Mouse (Mus musculus) midbrain, embryonic 15.5 days (tissue): ENCODE data around the gene Rnf186. TPM values are rescaled to one million over a fixed set of nuclear protein-coding genes. Genes with fewer than 3 reads are reported as not detected.

Experiments
- ATAC-seq: fragments of 200-750 bp; cut with Nextera tagmentation; replicated peaks from 2 replicates; pipeline ENCODE4 v1.8.0; 2017; ENCODE audit warnings: moderate TSS enrichment
- H3K27ac ChIP-seq: fragments of 300-500 bp; sonication (generic); 2 replicates; pipeline ENCODE4 v1.5.1; 2015; ENCODE audit warnings: mild to moderate bottlenecking, inconsistent platforms
- H3K27me3 ChIP-seq: fragments of 300-500 bp; sonication (generic); replicated peaks from 2 replicates; pipeline ENCODE4 v1.6.1; 2015; ENCODE audit warnings: inconsistent platforms
- H3K36me3 ChIP-seq: fragments of 300-500 bp; sonication (generic); replicated peaks from 2 replicates; pipeline ENCODE4 v1.6.1; 2015; ENCODE audit warnings: inconsistent platforms
- H3K4me1 ChIP-seq: fragments of 300-500 bp; sonication (generic); 2 replicates; pipeline ENCODE4 v1.6.1; 2015; ENCODE audit warnings: inconsistent platforms
- H3K4me2 ChIP-seq: fragments of 300-500 bp; sonication (generic); 2 replicates; pipeline ENCODE4 v1.6.1; 2015; ENCODE audit warnings: inconsistent platforms, mild to moderate bottlenecking, moderate library complexity
- H3K4me3 ChIP-seq: fragments of 300-500 bp; sonication (generic); 2 replicates; pipeline ENCODE4 v1.5.1; 2015; ENCODE audit warnings: mild to moderate bottlenecking, inconsistent platforms
- H3K9ac ChIP-seq: fragments of 300-500 bp; sonication (generic); 2 replicates; pipeline ENCODE4 v1.6.1; 2015; ENCODE audit warnings: mild to moderate bottlenecking, inconsistent platforms
- H3K9me3 ChIP-seq: fragments of 300-500 bp; sonication (generic); 2 replicates; pipeline ENCODE4 v1.6.1; 2016; ENCODE audit warnings: inconsistent platforms
- WGBS: fragments of 180-500 bp; shearing (Covaris S2); methylation state at CpG from one replicate; pipeline ENCODE4 v1.1.7; 2015; ENCODE audit warnings: mixed read lengths; 5-methylcytosine and 5-hydroxymethylcytosine counted together
- polyA plus RNA-seq: library from polyadenylated mRNA; unstranded; fragments of >200 nt; fragmentation: Nextera tagmentation; extraction: Ambion mirVana; gene quantifications from 2 replicates; pipeline ENCODE4 v1.2.1, GENCODE M21; 2015

The Rnf186 gene
- polyA plus RNA-seq = 0.58 TPM in 1 of 2 replicates, not detected in the other

DNA sequence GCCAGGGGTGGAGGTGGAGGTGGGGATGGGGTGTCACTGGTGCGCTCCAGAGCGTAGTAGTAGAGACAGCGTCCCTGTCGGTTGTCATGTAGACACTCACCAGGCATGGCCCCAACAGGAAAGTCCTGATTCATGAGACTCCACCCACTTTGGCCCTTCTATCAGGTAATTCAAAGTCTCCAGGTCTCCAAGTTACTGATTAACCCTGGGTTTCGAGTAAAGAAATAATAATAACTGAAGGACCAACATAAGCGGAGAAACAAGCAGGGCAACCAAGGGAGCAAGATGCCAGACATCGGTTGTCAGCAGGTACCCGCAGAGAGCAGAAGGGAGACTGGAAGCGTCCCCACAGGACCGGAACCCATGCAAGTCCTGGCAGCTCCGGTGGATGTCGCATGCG, at the start of gene Rnf186:
Rnf186 (plus strand) TSS at position 247 of the 400 bp plus-strand sequence.
- no peak for ATAC-seq

DNA sequence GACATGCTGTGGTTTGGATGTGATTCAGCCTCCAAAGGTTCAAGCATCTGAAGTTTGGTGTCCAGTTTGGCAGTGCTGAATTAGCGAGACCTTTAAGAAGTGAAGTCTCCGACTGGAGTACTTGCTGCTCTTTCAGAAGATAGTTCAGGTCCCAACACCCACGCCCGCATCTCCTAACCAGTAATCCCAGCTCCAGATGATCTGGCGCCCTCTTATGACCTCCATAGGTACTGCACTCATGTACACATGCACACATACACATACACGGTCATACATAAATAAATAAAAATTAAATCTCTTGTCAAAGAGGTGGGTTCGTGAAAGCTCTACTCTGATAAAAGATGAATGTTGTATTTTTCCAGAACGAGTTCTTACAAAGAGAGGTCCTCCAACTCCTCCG, 49.6 kb upstream of the Rnf186 start:
- H3K4me1 ChIP-seq = peaks cover 17% of the 10 kb centered on the region
- H3K27ac ChIP-seq = no peak overlapping the region
- H3K4me3 ChIP-seq = no peak overlapping the region
- H3K4me2 ChIP-seq = no peak overlapping the region
- no peak for ATAC-seq
- WGBS = 84% methylated on average over 9 of the region's 9 CpGs
- H3K9ac ChIP-seq = no peak overlapping the region
- H3K36me3 ChIP-seq = no peaks in the 10 kb centered on the region
- no peaks in the 10 kb centered on the region for H3K9me3 ChIP-seq
- no peaks in the 10 kb centered on the region for H3K27me3 ChIP-seq

More for the DNA sequence above, at the start of gene Rnf186:
- Histone ChIP-seq H3K4me1 (peaks cover under 1% of the 10 kb centered on the region; the same call in 1 of the 2 replicates), H3K36me3 (no peaks in the 10 kb centered on the region), H3K9me3 (no peaks in the 10 kb centered on the region), H3K4me3 (no peak within 1 kb of the TSS), H3K27me3 (no peaks in the 10 kb centered on the region), H3K27ac (no peak within 1 kb of the TSS), H3K4me2 (no peak within 1 kb of the TSS), H3K9ac (no peak within 1 kb of the TSS)
- 92% methylated on average over 13 of the region's 13 CpGs for WGBS

DNA sequence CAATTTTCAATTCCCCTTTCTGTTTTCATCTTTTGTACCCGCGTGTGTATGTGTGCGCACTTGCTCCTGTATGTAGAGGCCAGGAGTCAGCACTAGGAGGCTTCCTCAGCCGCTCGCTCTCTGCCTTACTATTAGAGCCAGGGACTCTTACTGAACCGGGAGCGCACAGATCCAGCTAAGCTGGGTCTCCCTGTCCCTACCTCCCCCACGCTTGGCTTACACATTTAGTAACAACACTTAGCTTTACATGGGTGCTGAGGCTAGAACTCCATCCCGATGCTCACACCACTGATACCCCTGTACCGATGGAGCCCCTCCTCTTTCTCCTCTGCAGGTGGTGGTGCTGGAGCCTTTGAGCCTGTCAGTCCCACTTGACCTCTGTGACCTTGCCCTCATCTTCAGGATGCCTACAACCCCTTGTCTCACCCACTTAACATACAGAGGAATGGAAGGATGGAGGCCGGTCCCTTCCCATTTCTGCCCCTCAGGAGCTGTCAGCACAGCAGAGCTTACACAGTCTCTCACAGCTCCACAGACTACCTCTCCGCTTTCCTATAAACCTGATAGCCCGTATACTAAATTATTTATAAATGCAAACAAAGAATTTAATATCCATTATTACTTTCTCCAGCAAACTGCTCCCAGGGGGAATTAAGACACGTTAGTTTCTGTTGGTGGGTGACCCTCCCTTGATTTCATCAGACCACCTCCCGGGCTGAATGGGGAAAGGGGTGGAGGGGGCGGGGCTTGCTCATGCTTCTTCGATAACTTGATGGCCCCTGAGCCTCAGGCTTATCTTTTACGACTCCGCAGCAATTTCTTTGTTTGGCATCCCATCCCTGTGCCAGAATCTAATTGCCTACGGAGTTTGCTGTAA, 45.4 kb upstream of the Rnf186 start:
- no peaks in the 10 kb centered on the region for H3K36me3 ChIP-seq
- 0 out of 2 replicates have a peak overlapping the region, but pooled peaks have one; percentile 10 for H3K9ac ChIP-seq
- 35% methylated on average over 20 of the region's 20 CpGs for WGBS
- no peaks in the 10 kb centered on the region for H3K9me3 ChIP-seq
- H3K4me3 ChIP-seq = peak overlapping the region; percentile 37
- ATAC-seq = peak; percentile 80
- no peaks in the 10 kb centered on the region for H3K27me3 ChIP-seq
- no peak overlapping the region for H3K27ac ChIP-seq
- peaks cover 9% of the 10 kb centered on the region; the same call in 1 of the 2 replicates for H3K4me1 ChIP-seq
- H3K4me2 ChIP-seq = peak overlapping the region; percentile 55

DNA sequence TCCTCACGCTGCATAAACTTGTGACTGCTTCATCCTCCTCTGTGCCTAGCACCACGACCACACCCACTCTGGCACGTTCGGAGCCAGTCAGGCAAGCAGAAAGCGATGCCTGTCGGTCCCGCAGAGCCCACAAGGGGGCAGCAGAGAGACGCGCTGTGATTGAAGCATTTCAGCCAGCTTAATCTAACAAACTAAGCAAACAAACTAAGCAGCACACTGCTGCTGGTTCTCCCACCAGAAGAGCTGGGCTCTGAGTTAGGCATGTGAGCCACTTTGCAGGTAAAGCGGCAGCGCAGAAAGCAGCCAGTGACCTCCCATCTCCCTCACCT, 44.8 kb upstream of the Rnf186 start:
- H3K27me3 ChIP-seq = no peaks in the 10 kb centered on the region
- H3K4me2 ChIP-seq = peak overlapping the region; percentile 55
- no peaks in the 10 kb centered on the region for H3K9me3 ChIP-seq
- peak; percentile 87 for ATAC-seq
- H3K27ac ChIP-seq = no peak overlapping the region
- no peaks in the 10 kb centered on the region for H3K36me3 ChIP-seq
- H3K9ac ChIP-seq = 0 out of 2 replicates have a peak overlapping the region, but pooled peaks have one; percentile 10
- peaks cover 9% of the 10 kb centered on the region; the same call in 1 of the 2 replicates for H3K4me1 ChIP-seq
- peak overlapping the region; percentile 37 for H3K4me3 ChIP-seq
- 2% methylated on average over 11 of the region's 11 CpGs for WGBS

DNA sequence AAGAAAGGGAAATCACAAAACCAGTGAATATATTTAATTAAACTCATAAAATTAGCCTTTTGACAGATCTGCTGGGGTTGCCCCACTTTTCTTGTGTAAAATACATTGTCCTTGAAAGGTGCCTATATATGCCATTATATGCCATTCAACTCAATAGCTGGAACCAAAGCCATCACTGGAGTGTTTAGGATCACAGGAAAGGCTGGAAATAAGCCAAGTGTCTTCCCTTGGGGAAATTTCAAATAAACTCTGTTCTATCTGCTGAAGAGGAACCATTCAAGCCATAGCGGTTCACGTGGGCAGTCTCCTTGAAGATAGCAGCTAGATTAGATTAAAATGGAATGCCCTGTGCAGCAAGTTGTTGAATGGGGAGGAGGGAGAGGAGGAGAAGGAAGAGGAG, 41.4 kb upstream of the Rnf186 start:
- WGBS = 58% methylated on average over 2 of the region's 2 CpGs
- H3K27me3 ChIP-seq = no peaks in the 10 kb centered on the region
- ATAC-seq = no peak
- H3K9me3 ChIP-seq = no peaks in the 10 kb centered on the region
- H3K27ac ChIP-seq = no peak overlapping the region
- no peak overlapping the region for H3K9ac ChIP-seq
- H3K36me3 ChIP-seq = no peaks in the 10 kb centered on the region
- H3K4me1 ChIP-seq = peaks cover 9% of the 10 kb centered on the region; the same call in 1 of the 2 replicates
- no peak overlapping the region for H3K4me2 ChIP-seq
- no peak overlapping the region for H3K4me3 ChIP-seq

DNA sequence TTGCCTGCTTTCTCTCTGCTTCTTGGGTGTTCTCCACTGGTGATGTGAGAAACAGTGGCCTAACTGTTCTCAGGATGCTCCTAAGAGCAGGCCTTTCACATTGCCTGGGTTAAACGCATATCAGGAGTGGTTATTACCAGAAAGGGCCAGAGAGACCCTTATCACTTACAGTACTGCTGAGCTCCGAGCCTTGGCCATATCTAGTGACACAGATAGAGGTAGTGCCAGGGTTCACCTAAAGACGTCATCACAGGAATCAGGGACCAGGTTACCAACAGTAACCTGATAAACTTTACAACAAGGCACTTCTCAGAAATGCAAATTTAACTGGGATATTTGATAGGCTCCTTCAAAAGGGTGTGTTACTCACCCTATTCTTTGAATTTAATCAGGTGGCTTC, 33.0 kb upstream of the Rnf186 start:
- no peaks in the 10 kb centered on the region for H3K4me1 ChIP-seq
- no peaks in the 10 kb centered on the region for H3K9me3 ChIP-seq
- no peak overlapping the region for H3K4me2 ChIP-seq
- no peak overlapping the region for H3K9ac ChIP-seq
- no peak for ATAC-seq
- no peak overlapping the region for H3K27ac ChIP-seq
- H3K4me3 ChIP-seq = no peak overlapping the region
- WGBS = 80% methylated on average over 3 of the region's 3 CpGs
- H3K36me3 ChIP-seq = no peaks in the 10 kb centered on the region
- no peaks in the 10 kb centered on the region for H3K27me3 ChIP-seq

DNA sequence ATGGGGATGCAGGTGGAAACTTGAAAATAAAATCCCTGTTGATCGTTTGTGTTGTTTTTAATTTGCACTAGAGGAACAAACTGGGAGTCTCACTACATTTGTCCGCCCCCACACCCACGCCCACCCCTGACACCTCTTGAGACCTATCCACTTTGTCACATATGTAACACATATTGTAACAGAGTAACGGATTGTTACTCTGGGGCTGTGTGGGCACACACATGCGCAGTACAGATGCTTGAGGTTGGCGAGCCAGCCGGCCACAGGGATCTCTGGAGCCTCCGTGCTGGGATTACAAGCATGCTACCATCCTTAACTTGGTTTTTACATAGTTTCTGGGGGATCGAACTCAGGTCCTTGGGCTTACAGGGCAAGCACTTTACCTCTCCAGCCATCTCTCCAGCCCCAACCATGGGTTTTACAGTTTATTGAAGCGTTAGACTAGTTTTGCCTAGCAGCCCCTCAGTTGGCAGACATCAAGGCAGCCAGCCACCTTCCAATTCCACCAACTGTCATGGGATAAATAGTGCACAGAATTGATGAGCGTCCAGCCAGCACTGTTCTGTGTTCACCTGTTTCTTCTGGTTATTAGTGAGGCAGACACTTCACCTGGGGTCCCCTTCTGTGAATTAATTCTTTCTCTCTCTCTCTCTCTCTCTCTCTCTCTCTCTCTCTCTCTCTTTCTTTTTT, 32.3 kb upstream of the Rnf186 start:
- Histone ChIP-seq H3K27me3 (no peaks in the 10 kb centered on the region), H3K4me1 (no peaks in the 10 kb centered on the region), H3K9ac (no peak overlapping the region), H3K9me3 (no peaks in the 10 kb centered on the region), H3K27ac (no peak overlapping the region), H3K4me3 (no peak overlapping the region), H3K4me2 (no peak overlapping the region), H3K36me3 (no peaks in the 10 kb centered on the region)
- WGBS = 90% methylated on average over 11 of the region's 11 CpGs
- ATAC-seq = no peak

DNA sequence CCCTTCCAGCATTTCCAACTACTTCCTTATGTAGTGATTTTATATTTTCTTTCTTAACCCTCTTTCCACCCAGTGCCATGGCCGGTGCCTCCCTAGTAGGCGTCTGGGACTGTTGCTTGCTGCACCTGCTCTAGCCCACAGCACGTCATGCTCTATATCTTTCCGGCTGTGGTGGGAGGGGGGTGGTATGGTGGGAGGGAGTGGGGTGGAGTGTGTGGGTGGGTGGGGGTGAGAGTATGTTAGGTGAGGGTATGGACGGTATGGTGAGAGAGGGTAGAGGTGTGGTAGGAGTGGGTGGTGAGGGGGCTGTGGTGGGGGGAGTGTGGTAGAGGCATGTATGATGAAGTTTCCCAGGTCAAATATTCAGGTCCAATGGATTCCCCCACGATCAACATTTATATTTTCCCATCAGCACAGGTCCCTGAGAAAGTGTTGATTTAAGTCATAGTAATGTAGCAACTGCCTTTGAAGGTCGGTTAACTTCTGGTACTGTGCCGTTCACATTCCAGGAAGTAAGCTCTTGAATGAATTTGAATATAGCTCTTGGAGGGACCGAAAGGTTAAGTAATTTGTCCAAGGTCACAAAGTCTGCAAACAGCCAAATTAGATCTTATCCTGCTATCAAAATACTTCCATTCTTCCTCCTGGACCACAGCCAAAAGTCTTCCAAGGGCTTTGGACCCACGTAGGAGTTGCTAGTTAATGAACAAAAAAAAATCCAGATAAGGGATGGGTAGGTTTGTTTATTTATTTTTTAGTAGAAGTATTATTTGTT, 28.2 kb upstream of the Rnf186 start:
- WGBS = 81% methylated on average over 10 of the region's 10 CpGs
- Histone ChIP-seq H3K27ac (no peak overlapping the region), H3K9ac (no peak overlapping the region), H3K9me3 (no peaks in the 10 kb centered on the region), H3K4me3 (no peak overlapping the region), H3K36me3 (no peaks in the 10 kb centered on the region), H3K4me1 (no peaks in the 10 kb centered on the region), H3K4me2 (no peak overlapping the region), H3K27me3 (no peaks in the 10 kb centered on the region)
- no peak for ATAC-seq

DNA sequence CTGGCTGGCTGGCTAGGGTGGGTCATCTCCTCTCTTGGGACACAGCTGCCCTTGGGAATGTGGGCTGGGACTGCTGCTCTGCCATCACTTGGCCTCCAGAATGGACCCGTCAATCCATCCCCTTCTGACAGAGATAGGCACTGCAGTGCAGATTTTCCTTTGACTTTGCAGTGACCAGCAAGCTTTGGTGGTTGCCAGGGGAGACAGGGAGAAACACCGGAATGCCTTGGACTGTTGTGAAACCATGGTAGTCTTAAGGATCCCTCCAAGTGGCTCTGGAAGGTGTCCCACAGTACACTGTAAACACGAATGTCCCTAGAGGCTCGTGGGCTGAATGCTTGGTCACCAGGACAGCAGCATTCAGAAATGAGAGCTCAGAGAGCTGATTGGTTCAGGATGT, 27.4 kb upstream of the Rnf186 start:
- Histone ChIP-seq H3K27ac (no peak overlapping the region), H3K27me3 (no peaks in the 10 kb centered on the region), H3K4me1 (no peaks in the 10 kb centered on the region), H3K9ac (no peak overlapping the region), H3K36me3 (no peaks in the 10 kb centered on the region), H3K9me3 (no peaks in the 10 kb centered on the region), H3K4me3 (no peak overlapping the region), H3K4me2 (no peak overlapping the region)
- ATAC-seq = no peak
- 54% methylated on average over 4 of the region's 4 CpGs for WGBS

DNA sequence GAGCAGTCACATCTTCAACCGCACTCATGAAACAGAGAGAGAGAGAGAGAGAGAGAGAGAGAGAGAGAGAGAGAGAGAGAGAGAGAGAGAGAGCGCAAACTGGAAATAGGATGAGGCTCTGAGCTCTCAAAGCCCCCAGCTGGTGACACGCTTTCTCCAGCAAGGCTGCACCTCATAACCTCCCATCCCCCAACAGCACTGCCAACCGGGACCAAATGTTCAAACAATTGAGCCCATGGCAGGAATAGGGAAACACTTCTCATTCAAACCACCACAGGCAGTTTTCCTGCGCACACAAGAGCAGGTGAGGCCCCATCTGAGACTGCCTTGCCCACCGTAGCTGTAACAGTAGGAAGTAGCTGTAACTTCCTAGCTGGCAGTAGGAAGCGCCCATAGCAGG, 25.5 kb upstream of the Rnf186 start:
- H3K9ac ChIP-seq = no peak overlapping the region
- no peak overlapping the region for H3K4me2 ChIP-seq
- no peaks in the 10 kb centered on the region for H3K4me1 ChIP-seq
- no peak overlapping the region for H3K27ac ChIP-seq
- H3K27me3 ChIP-seq = no peaks in the 10 kb centered on the region
- no peak for ATAC-seq
- WGBS = 30% methylated on average over 7 of the region's 7 CpGs
- H3K36me3 ChIP-seq = no peaks in the 10 kb centered on the region
- H3K4me3 ChIP-seq = no peak overlapping the region
- H3K9me3 ChIP-seq = no peaks in the 10 kb centered on the region

DNA sequence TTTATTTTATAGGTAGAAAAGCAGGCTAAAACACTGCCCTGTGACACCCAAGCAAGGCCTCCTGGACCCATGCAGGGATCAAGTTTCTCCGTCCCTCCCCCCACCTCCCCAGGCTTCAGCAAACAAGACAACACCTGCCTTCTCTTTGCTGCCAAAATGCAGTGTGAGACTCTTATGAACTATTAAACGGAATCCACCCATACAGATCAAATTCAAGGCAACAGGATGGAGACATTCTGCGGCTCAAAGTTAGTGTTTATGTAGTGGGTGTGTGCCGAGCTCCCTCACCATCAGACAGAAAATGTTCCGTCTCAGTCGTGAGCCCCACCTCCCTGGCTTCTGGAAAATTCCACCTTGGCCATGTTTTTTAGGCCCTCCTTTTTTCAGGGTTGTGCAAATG, 24.9 kb upstream of the Rnf186 start:
- ATAC-seq = no peak
- H3K27ac ChIP-seq = no peak overlapping the region
- H3K9ac ChIP-seq = no peak overlapping the region
- H3K9me3 ChIP-seq = no peaks in the 10 kb centered on the region
- no peak overlapping the region for H3K4me3 ChIP-seq
- H3K4me2 ChIP-seq = no peak overlapping the region
- H3K36me3 ChIP-seq = no peaks in the 10 kb centered on the region
- WGBS = 73% methylated on average over 6 of the region's 6 CpGs
- no peaks in the 10 kb centered on the region for H3K4me1 ChIP-seq
- no peaks in the 10 kb centered on the region for H3K27me3 ChIP-seq

DNA sequence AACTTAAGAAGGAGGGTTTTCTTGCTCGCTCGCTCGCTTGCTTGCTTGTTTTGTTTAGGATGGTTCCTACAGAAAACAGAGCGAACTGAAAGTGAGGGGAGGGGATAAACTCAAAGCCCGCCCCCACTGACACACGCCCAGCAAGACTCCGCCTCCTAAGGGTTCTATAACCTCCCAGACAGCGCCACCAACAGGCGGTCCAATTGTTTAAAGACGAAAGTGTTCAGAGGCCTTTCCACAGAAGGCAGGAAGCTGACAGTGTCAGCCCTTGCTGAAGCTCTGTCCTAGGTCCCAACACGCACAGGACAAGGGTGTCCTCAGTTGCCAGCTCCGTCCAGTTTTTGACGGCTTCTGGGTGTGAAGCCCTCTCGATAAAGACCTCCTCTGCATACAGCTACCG, 23.2 kb upstream of the Rnf186 start:
- no peaks in the 10 kb centered on the region for H3K9me3 ChIP-seq
- 28% methylated on average over 15 of the region's 15 CpGs for WGBS
- no peak overlapping the region for H3K9ac ChIP-seq
- no peak overlapping the region for H3K4me3 ChIP-seq
- no peaks in the 10 kb centered on the region for H3K27me3 ChIP-seq
- H3K4me2 ChIP-seq = no peak overlapping the region
- no peak overlapping the region for H3K27ac ChIP-seq
- no peaks in the 10 kb centered on the region for H3K4me1 ChIP-seq
- ATAC-seq = no peak
- no peaks in the 10 kb centered on the region for H3K36me3 ChIP-seq
